Mouse (Mus musculus) mature B cell (primary cell): ENCODE results near the gene Efna2.

Source experiments
- in situ Hi-C: fragments of 300-500 bp; cut with MboI; formaldehyde crosslinking; loops from 2 replicates; pipeline ENCODE4 v1.14.3; 2019

Efna2 gene

GRCm38 (mm10) chr10:80227877-80228775 is 48.8 kb downstream of the Efna2 start:
- in situ Hi-C loops: no loop called here

GRCm38 (mm10) chr10:80236145-80236825 is 57.0 kb downstream of the Efna2 start:
- in situ Hi-C loops: no loop called here

GRCm38 (mm10) chr10:80237020-80237419 is 57.7 kb downstream of the Efna2 start:
- in situ Hi-C loops: no loop called here

- in situ Hi-C loops: no loop called here
Measured at GRCm38 (mm10) chr10:80238306-80238705, 59.0 kb downstream of the Efna2 start.
